Mouse (Mus musculus) brain, adult 2 months (tissue): ENCODE measurements at regions not wholly inside any gene's neighbourhood (a gene's known extent, or its start where the extent isn't known, plus 50 kb on each side); places are given as distances from the start of the nearest gene placed in this dataset.
A peak's percentile ranks its signal among the peaks of the same experiment; 100 is the strongest.

Experiments
- DNase-seq: peaks from one replicate; pipeline ENCODE4 v3.0.0; 2011; ENCODE audit warnings: low read depth, low spot score

- DNase-seq = no peak
Measured at GRCm38 (mm10) chrX:49618721-49619120, 53.4 kb upstream of the Olfr1320 start.

GRCm38 (mm10) chrX:49619530-49619929 is 52.6 kb upstream of the Olfr1320 start:
- DNase-seq = peak; percentile 4
